Mouse (Mus musculus): ENCODE results near the gene Pdlim1. TPM values are rescaled to one million over a fixed set of nuclear protein-coding genes. Genes with fewer than 3 reads are reported as not detected.

The Pdlim1 gene
- 10 to 100 TPM; 10.9 to 13.2 TPM for total RNA-seq (2021)
- long read RNA-seq, experiment 1, partial matches to known transcripts, result 0 of 2 reads
- long read RNA-seq, experiment 1, other reads (novel, unspliced or antisense), result 0 of 2 reads
- long read RNA-seq, experiment 2, partial matches to known transcripts, result 0 of 5 reads
- long read RNA-seq, experiment 2, other reads (novel, unspliced or antisense), result 1 of 5 reads

DNA sequence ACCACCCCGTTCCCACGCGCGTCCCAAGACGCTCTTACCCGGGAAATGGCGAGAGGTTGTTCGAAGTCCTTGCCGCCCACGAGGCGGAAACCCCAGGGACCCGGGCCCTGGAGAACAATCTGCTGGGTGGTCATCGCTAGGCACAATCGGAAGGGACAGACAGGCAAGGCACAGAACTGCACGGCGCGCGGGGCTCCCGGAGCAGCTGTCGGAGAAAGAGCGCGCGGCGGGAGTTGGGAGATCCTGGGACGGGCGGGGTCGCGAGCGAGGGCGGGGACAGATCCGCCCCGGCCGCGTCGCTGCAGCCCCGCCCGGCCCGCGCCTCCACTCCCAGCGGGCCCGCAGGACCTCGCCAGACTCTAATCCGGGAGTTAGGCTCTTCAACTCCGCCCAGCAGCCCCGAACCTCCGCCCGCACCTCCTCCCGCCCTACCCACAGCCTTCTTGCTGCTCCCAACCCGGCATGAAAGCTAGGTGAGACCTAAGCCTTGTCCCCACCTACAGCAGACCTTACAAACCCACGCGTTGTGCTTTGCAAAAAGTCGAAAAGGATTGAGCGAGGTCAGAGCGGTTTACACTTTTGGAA lies at the start of gene Pdlim1:
Gene Pdlim1, minus strand, starts transcription at position 535 of the 585 bp plus-strand sequence.
- TF ChIP-seq CTCF (conservative IDR thresholded peaks at IDR 0.05), result no peak
- no peak within 1 kb of the TSS for H3K27ac ChIP-seq
- no peak for DNase-seq (ENCODE audit: low spot score in 2 of 2)
- peak within 1 kb of the TSS; percentile 61 for H3K4me3 ChIP-seq

DNA sequence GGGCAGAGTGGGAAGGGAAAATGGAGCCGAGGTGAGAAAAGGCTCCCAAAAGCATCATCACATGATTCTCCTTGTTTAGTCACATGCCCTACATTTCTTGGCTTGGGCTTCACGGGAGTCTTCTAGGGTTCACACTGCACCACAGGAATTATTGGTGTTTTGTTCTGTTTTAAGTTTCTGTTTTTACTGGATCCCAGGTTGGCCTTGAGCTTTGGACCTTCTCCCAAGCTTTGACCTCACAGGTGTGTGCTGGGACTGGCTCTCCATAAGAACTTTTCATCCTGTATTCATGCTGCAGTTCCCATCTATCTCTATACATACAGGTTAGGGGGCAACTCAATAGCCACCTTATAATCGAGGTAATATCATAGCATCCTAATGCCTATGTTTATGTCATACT lies 47.6 kb upstream of the Pdlim1 start:
- Histone ChIP-seq H3K4me3 (no peak overlapping the region), H3K27ac (no peak overlapping the region)
- no peak for DNase-seq (ENCODE audit: low spot score in 2 of 2)
- TF ChIP-seq CTCF (conservative IDR thresholded peaks at IDR 0.05), result no peak

DNA sequence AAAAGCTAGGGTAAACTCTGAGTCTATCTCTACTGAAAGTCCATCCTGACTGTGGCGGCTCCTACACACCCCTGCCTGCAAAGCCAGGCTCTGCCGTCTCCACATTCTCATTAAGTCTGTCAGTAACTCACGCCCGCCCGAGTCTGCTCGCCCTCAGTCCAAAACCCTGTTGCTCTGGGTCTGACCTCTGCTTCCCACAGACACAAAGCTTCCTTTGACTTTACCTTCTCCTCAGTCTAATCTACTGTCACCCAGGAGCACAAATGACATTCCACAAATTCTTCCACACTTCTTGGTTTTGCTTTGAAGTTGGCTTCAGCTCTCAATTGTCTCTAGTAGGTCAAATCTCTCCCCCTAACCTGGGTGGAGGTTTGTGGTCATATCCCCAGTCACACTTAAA lies 46.9 kb upstream of the Pdlim1 start:
- TF ChIP-seq CTCF (conservative IDR thresholded peaks at IDR 0.05), result no peak
- H3K27ac ChIP-seq, result no peak overlapping the region
- H3K4me3 ChIP-seq, result no peak overlapping the region
- no peak for DNase-seq (ENCODE audit: low spot score in 2 of 2)

DNA sequence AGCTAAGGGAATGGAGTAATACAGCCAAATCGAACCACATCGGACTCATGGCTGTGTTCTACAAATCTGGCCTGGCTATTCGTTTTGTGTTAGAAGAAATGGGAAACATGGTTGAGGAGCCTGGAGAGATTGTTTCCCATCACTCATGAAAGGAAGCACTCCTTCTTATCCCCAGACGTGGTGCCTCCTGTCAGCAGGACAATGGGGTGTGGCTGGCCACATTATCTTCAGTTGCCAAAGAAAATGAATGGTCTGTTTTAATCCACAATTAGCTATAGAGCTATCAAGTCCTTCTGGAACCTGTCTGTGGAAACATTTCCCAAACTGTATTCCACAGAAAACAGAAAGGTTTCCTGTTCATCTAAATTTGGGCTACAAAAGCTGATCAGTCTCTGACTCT lies 45.4 kb upstream of the Pdlim1 start:
- DNase-seq (ENCODE audit: low spot score in 2 of 2), result no peak
- TF ChIP-seq CTCF (conservative IDR thresholded peaks at IDR 0.05), result no peak
- Histone ChIP-seq H3K4me3 (no peak overlapping the region), H3K27ac (no peak overlapping the region)

DNA sequence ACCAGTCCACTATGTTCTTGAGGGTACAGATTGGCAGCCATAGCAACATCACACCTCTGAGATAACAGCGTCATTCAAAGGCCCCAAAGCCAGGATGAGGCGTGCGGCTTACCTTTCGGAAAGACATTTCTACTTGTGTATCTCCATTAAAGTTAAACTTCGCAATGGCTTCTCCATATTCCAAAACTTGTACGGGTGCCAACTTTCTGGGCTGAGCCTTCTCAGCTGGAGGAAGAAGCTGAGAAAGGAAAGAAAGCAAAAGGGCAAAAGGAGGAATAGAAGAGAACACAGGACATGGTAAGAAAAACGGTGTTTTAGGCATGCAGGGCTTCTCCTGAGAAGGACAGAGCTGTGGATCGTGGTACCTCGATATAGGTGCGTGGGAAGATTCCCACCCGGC lies 42.6 kb upstream of the Pdlim1 start:
- no peak for TF ChIP-seq CTCF (conservative IDR thresholded peaks at IDR 0.05)
- no peak overlapping the region for H3K4me3 ChIP-seq
- no peak overlapping the region for H3K27ac ChIP-seq
- no peak for DNase-seq (ENCODE audit: low spot score in 2 of 2)

DNA sequence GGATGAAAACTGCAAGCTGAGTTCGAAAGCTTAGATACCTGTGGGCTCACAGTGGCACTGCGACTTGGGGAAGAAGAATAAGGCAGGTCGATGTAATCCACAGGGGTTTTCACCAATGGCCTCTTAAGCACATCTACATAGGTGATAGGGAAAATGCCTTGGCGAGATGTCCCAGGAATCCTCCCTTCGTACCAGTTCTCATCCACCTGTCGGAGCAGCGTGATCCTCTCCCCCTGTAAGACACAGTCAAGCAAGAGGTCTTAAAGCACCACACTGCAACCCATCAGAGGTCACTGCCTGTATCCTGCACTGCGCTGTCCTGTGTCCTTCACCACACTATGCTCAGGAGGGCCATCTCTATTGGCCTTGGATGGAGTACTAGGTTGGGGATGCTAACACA lies 40.0 kb upstream of the Pdlim1 start:
- Histone ChIP-seq H3K4me3 (no peak overlapping the region), H3K27ac (no peak overlapping the region)
- no peak for DNase-seq (ENCODE audit: low spot score in 2 of 2)
- no peak for TF ChIP-seq CTCF (conservative IDR thresholded peaks at IDR 0.05)

DNA sequence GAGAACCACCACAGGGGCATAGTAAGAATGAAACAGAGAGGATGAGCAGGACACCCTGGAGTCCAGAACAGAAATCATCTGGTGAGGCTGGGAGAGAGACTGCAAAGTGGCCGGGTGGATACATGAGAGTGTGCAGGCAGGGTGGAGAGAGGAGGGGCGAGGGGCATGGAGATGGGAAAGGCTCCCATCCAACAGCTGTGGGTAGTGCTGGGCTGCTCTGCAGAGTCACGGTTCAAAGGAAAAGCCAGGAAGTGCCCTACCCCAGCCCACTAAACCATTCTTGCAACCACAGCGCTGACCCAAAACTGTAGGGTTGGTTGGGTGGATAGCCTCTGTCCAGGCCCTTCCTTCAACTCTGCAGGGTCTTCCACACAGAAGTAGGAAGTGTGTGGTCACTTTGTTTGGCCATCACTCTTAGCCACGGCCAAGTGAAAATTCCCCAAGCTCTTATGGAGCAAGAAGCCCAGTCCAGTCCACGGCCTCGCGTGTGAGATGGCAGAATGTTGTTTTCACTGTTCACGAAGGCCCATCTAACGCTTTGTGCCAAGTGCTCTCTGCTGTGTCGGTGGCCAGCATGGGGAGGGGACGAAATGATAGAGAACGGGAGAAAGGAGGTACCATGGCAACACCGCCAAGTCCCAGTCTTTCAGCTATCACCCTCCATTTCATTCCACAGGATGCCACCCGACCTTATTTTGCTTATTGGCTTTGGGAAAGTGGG lies 38.9 kb upstream of the Pdlim1 start:
- H3K27ac ChIP-seq, result no peak overlapping the region
- no peak for DNase-seq (ENCODE audit: low spot score in 2 of 2)
- TF ChIP-seq CTCF (conservative IDR thresholded peaks at IDR 0.05), result no peak
- H3K4me3 ChIP-seq, result no peak overlapping the region

DNA sequence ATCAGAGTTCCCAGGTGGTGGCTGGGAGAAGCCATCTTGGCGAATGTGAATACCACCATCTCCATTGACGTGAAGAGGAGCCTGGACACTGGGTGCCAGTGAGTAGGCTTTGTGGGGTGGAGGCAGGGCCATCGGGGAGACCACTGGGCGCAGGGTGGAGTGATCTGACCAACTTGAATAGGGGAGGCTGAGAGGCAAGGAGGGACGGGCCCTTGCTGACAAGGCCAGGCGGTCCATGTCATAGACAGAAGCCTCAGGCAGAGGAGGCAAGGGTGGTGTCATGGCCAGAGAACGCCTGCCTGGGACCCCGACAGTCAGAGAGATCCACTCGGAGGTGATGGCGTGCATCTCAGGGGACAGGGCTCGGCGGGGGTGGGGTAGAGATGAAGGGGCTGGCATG lies 38.3 kb upstream of the Pdlim1 start:
- no peak overlapping the region for H3K27ac ChIP-seq
- no peak for TF ChIP-seq CTCF (conservative IDR thresholded peaks at IDR 0.05)
- no peak overlapping the region for H3K4me3 ChIP-seq
- DNase-seq (ENCODE audit: low spot score in 2 of 2), result no peak

DNA sequence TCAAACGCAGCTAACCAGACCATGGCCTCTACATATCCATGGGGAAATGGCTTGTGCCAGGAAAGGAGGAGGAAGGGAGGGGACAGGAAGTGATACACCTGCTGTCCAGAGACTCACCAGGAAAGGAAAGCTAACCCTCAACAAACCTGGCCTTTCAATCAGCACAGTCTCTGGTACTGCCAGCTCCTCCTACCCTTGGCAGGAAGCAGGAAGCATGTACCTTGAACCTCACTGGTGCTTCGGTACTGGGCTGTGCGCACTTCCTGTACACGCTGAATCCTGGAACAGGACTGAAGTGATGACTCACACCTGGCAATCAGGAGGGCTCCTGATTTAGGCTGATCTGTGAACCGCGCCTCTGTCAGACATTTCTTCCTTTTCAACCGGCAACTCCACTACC lies 35.9 kb upstream of the Pdlim1 start:
- no peak overlapping the region for H3K4me3 ChIP-seq
- H3K27ac ChIP-seq, result peak overlapping the region; percentile 59
- no peak for DNase-seq (ENCODE audit: low spot score in 2 of 2)
- TF ChIP-seq CTCF (conservative IDR thresholded peaks at IDR 0.05), result no peak

DNA sequence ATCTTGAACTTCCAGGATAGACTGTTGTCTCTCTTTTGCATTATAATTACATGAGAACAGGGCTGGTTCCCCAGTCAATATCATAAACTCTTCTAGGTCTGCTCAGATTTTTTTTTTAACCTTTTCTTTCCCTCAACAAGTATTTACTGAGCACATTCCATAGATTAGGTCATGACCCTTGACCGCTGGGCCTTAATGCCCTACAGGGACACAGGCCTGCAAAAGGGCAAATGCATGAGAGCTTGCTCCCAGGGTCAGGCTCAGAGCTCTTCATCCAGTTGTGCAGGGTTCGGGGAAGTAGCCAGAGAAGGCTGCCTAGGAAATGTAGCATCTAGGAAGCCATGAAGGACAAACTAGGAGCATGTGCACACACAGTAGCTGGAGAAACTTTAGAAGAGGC lies 35.0 kb upstream of the Pdlim1 start:
- Histone ChIP-seq H3K4me3 (no peak overlapping the region), H3K27ac (peak overlapping the region; percentile 59; the same call in 1 of the 2 replicates)
- TF ChIP-seq CTCF (conservative IDR thresholded peaks at IDR 0.05), result no peak
- DNase-seq (ENCODE audit: low spot score in 2 of 2), result no peak

DNA sequence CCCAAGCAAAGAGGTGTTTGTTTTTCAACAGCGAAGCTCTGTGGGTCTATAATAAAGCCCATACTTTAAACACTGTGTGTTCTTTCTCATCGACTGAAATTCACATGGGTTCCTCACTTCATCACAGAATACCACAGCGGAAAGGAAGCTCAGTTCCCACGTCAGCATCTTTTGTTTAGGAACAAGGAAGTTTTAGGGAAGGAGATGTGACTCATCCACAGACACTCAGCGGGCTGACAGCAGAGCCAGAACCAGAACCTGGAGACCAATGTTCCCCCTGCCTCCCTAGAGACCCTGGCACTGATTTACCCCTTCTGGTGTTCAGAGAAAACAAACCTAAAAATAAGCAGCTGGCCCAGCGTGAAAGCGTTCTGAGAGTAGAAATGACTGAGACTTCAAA lies 33.8 kb upstream of the Pdlim1 start:
- H3K27ac ChIP-seq, result peak overlapping the region; percentile 68; the same call in 1 of the 2 replicates
- no peak for TF ChIP-seq CTCF (conservative IDR thresholded peaks at IDR 0.05)
- H3K4me3 ChIP-seq, result no peak overlapping the region
- no peak for DNase-seq (ENCODE audit: low spot score in 2 of 2)

DNA sequence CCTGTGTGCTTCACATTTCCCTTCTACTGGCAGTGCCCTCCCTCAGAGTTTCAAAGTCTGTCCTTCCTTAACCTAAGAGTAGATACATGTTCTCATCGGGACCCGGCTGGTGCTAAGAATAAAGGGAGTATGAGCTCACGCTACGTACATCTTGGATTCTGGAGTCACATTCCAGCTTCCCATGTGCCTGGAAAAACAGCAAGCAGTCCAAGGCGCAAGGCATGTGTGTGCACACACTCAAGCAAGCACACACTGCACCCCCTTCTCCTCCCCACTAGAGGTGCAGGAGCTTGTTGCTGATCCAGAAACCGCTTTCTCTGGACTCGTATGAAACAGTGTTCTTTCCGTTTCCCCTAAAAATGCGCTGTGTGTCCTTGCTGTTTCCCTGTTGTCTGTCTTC lies 31.3 kb upstream of the Pdlim1 start:
- Histone ChIP-seq H3K27ac (peak overlapping the region; percentile 93), H3K4me3 (no peak overlapping the region)
- peak; percentile 58 for TF ChIP-seq CTCF (conservative IDR thresholded peaks at IDR 0.05)
- DNase-seq (ENCODE audit: low spot score in 2 of 2), result no peak

DNA sequence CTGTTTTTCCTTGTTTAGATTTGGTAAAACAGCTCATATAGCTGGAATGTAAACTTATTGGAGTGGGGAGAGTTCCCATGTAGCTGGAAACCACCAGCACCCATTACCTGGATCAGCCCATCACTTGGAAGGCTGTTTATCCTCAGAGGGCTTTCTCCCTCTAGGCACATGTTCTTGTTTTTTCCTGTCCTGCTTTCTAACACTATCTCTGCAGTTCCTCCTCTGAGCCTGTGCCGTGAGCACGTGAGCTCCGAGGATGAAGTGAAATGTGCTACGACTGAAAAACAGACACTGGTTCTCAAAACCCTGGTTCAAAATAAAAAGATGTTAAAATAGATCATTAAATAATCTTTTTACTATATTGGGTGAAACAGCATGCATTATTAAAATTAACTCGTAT lies 30.8 kb upstream of the Pdlim1 start:
- DNase-seq (ENCODE audit: low spot score in 2 of 2), result no peak

More for the DNA sequence above, 30.8 kb upstream of the Pdlim1 start:
- Histone ChIP-seq H3K4me3 (no peak overlapping the region), H3K27ac (peak overlapping the region; percentile 93)
- TF ChIP-seq CTCF (conservative IDR thresholded peaks at IDR 0.05), result no peak
